Mouse (Mus musculus) urinary bladder, postnatal 14 days (tissue): ENCODE measurements at regions not wholly inside any gene's neighbourhood (a gene's known extent, or its start where the extent isn't known, plus 50 kb on each side); places are given as distances from the start of the nearest gene placed in this dataset.

ENCODE experiments used
- DNase-seq: peaks from one replicate; pipeline ENCODE4 v3.0.0; 2021; ENCODE audit warnings: low spot score

- no peak for DNase-seq
Measured at GRCm38 (mm10) chr9:52298329-52298728, 130.0 kb upstream of the Zc3h12c start.

DNA sequence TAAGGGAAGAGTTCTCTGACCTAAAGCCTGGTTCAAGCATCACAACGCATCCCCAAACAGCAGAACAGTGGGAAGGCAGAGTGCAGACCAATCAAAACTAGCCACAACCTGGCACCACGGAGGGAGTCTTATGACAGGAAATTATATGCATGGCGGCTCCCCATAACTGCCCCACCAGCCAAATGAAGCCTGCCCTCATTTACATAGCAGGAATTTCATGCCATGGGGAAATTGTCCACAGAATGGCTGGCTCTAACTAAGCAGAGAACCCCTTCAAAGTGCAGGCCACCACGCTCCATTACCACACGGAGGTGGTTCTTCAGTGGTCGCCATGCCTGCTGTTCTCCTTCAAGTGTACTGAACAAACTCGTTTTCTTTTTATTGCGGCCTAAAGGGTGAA, 126.3 kb upstream of the Zc3h12c start:
- DNase-seq = no peak

DNA sequence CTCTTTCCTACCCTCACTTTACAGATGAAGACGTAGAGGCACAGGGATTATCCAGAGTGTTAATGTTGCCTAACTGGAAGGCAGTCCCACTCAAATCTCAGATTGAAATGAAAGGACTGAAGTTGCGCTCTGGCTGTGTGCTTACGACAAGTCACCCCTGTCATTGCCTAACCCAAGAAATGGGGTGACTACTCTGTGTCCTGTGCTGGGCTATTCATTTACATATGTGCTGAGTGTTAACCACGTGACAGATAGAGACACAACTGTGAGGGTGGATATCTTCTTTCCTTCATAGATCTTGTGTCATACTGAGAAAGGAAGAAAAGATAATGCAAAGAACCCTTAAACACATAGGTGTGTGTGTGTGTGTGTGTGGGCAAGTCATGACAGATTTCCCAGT, 120.7 kb upstream of the Zc3h12c start:
- DNase-seq = no peak

GRCm38 (mm10) chr9:52287761-52288275, 119.4 kb upstream of the Zc3h12c start:
- no peak for DNase-seq

GRCm38 (mm10) chr9:52287246-52287651, 118.9 kb upstream of the Zc3h12c start:
- DNase-seq = peak; percentile 66

- no peak for DNase-seq
Measured at GRCm38 (mm10) chr9:52286104-52286503, 117.7 kb upstream of the Zc3h12c start.

GRCm38 (mm10) chr9:52283558-52283957, 115.2 kb upstream of the Zc3h12c start:
- no peak for DNase-seq

GRCm38 (mm10) chr9:52280995-52281394, 112.6 kb upstream of the Zc3h12c start:
- DNase-seq = no peak

- no peak for DNase-seq
Measured at GRCm38 (mm10) chr9:52280556-52280955, 112.2 kb upstream of the Zc3h12c start.

DNA sequence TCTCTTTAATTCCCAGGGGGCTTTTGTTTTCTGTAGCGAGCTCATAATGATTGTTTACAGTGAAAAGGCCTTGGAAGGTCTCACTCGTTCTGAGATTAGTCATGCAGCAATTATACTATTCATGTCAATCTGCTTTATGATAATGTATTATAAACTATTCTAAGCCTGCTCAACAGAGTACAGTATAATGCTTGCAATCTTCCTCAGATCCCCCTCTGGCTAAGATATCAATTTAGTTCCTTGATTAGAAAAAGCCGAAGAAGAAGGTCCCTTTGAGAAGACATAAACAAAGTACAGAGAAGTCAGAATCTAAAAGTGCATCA, 110.3 kb upstream of the Zc3h12c start:
- DNase-seq = no peak

- no peak for DNase-seq
Measured at GRCm38 (mm10) chr9:52277954-52278700, 109.8 kb upstream of the Zc3h12c start.

DNA sequence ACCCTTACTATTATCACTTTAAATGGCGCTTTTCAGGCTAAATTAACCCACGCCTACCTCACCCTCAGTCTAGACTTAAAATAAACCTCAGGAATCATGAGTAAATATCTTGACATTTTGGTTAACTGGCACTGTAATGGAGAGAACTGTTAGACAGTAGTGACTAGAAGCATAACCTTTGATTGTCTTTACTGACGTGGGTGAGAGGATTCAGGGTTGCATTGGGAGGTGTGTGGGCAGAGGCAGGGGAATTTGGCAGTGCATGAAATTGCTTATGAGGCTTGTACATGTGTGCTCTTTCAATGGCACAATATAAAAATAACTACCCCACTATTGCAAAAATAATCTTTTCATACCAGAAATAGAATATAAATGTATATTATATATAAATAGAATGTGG, 105.6 kb upstream of the Zc3h12c start:
- DNase-seq = no peak

GRCm38 (mm10) chr9:52272668-52273067, 104.3 kb upstream of the Zc3h12c start:
- no peak for DNase-seq

GRCm38 (mm10) chr9:52271345-52272116, 103.2 kb upstream of the Zc3h12c start:
- DNase-seq = no peak

GRCm38 (mm10) chr9:52261538-52261937, 93.2 kb upstream of the Zc3h12c start:
- DNase-seq = no peak

DNA sequence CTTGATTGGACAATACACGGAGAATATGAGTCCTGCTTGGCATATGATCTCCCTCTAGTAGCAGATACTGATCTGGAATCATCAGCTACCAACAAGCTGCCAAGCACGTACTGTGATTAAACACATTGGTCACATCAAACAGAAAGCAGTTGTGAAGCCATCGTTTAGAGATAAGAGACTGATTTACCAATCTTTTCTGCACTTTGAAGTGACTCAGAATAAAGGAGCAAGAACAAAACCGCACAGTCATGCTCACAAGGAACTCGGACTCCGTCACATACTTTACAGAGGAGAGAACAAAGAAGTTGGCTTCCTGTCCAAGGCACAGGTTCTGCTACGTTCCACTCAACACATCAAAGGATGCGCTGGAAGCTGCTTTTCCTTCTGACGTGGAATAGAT, 91.1 kb upstream of the Zc3h12c start:
- DNase-seq = no peak

DNA sequence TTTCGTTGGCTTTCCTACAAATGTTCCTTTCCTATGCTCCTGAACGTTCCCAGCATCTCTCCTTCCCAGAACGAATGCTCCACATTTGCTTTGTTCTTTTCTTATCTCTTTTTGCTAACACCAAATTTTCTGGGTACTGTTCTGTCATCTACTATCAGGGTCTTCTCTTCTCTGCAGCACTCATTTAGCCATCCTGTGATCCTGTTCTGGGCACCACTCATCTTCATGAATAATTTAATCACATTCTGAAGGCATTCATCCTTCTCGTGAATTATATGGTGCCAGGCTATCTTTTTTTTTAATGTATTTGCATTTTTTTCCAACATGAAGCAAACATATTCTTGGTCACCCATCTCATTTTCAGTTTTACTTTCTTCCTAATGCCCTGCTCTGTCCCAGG, 87.3 kb upstream of the Zc3h12c start:
- no peak for DNase-seq

GRCm38 (mm10) chr9:52254475-52254874, 86.1 kb upstream of the Zc3h12c start:
- no peak for DNase-seq

DNA sequence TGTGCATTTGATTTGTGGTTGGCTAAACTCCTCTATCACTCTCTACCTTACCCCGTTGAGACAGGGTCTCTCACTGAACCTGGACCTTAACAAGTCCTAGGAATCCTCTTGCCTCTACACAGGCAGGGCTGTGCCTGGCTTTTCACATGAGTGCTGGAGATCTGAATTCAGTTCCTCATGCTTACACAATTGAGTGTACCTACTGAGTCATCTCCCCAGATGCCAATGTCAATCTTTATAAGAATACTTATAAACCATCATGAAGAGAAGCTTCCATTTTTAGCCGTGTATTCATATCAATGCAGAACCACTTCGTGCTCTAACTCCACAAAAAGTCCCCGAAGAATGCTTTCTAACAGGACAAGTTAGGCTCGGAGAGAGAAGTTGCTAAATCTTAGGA, 83.1 kb upstream of the Zc3h12c start:
- no peak for DNase-seq

GRCm38 (mm10) chr9:52246712-52247111, 78.3 kb upstream of the Zc3h12c start:
- DNase-seq = no peak

DNA sequence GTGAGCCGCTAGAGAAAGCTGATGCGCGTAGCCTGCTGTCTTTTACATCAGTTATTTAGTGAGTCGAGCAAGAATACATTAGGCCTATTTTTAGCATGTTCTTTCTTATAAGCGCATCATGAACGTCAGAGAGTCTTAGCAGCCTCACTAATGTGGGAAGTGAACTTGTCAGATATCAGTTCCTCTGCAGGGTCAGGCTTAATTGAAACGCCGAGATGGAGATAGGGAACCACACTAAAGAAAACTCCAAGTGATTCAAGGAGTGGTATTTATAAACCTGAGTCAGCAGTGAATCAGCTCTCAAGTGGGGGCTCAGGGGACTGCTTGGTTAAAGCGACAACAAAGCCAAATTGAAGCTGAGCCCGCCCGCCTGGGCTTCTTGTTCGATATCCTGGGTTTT, 75.7 kb upstream of the Zc3h12c start:
- DNase-seq = no peak

DNA sequence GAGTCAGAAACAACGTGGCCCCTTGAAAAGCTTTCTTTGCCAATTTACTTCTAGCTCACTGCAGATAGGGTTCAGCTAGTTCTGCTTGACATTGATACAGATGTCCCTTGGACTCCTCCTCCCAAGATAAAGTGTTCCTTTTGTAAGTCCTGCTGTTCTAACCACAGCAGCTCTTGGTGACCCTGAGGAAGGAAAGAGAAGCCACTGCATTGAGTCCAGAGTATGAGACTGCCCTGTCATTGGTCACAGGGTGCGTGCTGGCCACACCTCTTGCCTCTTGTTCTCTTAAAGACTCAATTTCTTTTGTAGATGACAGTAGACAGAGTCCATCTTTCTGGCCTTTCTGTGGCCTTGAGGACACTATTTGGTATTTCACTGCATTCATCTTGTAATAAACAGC, 74.7 kb upstream of the Zc3h12c start:
- no peak for DNase-seq

- DNase-seq = no peak
Measured at GRCm38 (mm10) chr9:52241577-52241976, 73.2 kb upstream of the Zc3h12c start.
